Mouse (Mus musculus) stomach, postnatal 0 days (tissue): ENCODE measurements at regions not wholly inside any gene's neighbourhood (a gene's known extent, or its start where the extent isn't known, plus 50 kb on each side); places are given as distances from the start of the nearest gene placed in this dataset.

ENCODE experiments used
- ATAC-seq: fragments of 200-750 bp; cut with Nextera tagmentation; 2 replicates; pipeline ENCODE4 v1.8.0; 2017; ENCODE audit not compliant: low FRiP score, low TSS enrichment
- DNase-seq: peaks from one replicate; pipeline ENCODE4 v3.0.0-alpha.2; 2016; ENCODE audit warnings: low spot score
- H3K27ac ChIP-seq: fragments of 300-500 bp; sonication (generic); replicated peaks from 2 replicates; pipeline ENCODE4 v1.5.1; 2014; ENCODE audit warnings: mild to moderate bottlenecking, control low read depth
- H3K27me3 ChIP-seq: fragments of 300-500 bp; sonication (generic); 2 replicates; pipeline ENCODE4 v1.6.1; 2014; ENCODE audit warnings: low read length; ENCODE audit not compliant: control insufficient read depth, insufficient read depth
- H3K36me3 ChIP-seq: fragments of 300-500 bp; sonication (generic); 2 replicates; pipeline ENCODE4 v1.6.1; 2014; ENCODE audit warnings: low read length, mixed read lengths; ENCODE audit not compliant: control insufficient read depth, insufficient read depth
- H3K4me1 ChIP-seq: fragments of 300-500 bp; sonication (generic); replicated peaks from 2 replicates; pipeline ENCODE4 v1.6.1; 2014; ENCODE audit warnings: antibody characterized with exemption; ENCODE audit not compliant: control insufficient read depth, insufficient read depth
- H3K4me2 ChIP-seq: fragments of 300-500 bp; sonication (generic); replicated peaks from 2 replicates; pipeline ENCODE4 v1.6.1; 2014; ENCODE audit warnings: low read depth, mild to moderate bottlenecking, control low read depth, moderate library complexity
- H3K4me3 ChIP-seq: fragments of 300-500 bp; sonication (generic); 2 replicates; pipeline ENCODE4 v1.5.1; 2014; ENCODE audit warnings: low read depth, low read length, control low read depth
- H3K9ac ChIP-seq: fragments of 300-500 bp; sonication (generic); 2 replicates; pipeline ENCODE4 v1.6.1; 2014; ENCODE audit warnings: mild to moderate bottlenecking, low read length, control low read depth, mixed read lengths
- H3K9me3 ChIP-seq: fragments of 300-500 bp; sonication (generic); 2 replicates; pipeline ENCODE4 v1.6.1; 2016; ENCODE audit warnings: low read length; ENCODE audit not compliant: control insufficient read depth
- CTCF ChIP-seq: IDR thresholded peaks from 2 replicates; pipeline ENCODE4 v1.5.1; 2016; ENCODE audit warnings: antibody characterized with exemption, low read depth, mild to moderate bottlenecking, moderate library complexity
- EP300 ChIP-seq: optimal IDR thresholded peaks from 2 replicates; pipeline ENCODE3; 2016; ENCODE audit warnings: antibody characterized with exemption
- WGBS: fragments of 180-500 bp; shearing (Covaris S2); extraction: QIAGEN DNeasy Blood & Tissue Kit; methylation state at CpG from one replicate; pipeline ENCODE4 v1.1.7; 2014; 5-methylcytosine and 5-hydroxymethylcytosine counted together

DNA sequence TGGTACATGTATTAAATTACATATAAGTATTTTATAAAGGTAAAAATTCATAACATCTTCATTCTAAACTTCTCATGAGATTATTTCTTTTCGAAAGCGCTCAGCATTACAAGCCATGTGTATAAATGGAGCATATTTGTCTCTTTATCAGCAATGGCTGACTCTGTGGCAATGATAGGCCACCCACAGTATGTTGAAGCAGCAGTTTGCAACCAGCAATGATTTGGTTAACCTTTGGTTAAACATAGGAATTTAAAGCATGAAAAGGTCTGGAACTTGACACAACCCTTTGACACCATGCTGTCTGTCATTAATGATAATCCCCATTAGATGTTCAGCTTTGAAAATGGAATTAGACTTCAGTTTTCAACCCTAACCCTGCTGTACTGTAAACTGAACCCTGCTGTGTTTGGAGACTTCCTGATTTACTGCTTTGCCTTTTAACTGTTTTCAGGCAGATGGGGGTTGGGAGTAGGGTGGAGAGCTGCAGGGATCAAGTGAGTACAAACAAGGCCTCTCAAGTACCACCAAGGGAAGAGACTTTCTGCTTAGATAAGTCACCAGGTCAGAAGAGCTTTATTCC lies 2238.6 kb downstream of the 9330182O14Rik start:
- WGBS = 65% methylated on average over 2 of the region's 2 CpGs
- no peak for TF ChIP-seq CTCF
- TF ChIP-seq EP300 = no peak
- Histone ChIP-seq H3K4me2 (no peak overlapping the region), H3K27me3 (no peaks in the 10 kb centered on the region), H3K27ac (no peak overlapping the region), H3K9me3 (no peaks in the 10 kb centered on the region), H3K4me1 (no peaks in the 10 kb centered on the region), H3K36me3 (no peaks in the 10 kb centered on the region), H3K9ac (no peak overlapping the region), H3K4me3 (no peak overlapping the region)
- DNase-seq (no peak), ATAC-seq (no peak)
